Mouse (Mus musculus) limb, embryonic 11.5 days (tissue): ENCODE results near the gene Ifnl2. TPM values are rescaled to one million over a fixed set of nuclear protein-coding genes. Genes with fewer than 3 reads are reported as not detected.
"Not testable (repeated sequence)": the region's sequence is repeated elsewhere in the genome, so short reads cannot be mapped to it uniquely, and the experiment has no call there.

Source experiments
- ATAC-seq: fragments of 200-750 bp; cut with Nextera tagmentation; 2 replicates; pipeline ENCODE4 v1.8.0; 2017; ENCODE audit warnings: low read depth; ENCODE audit not compliant: insufficient number of reproducible peaks, low FRiP score, low TSS enrichment
- DNase-seq: peaks from one replicate; pipeline ENCODE4 v3.0.0-alpha.2; 2015; ENCODE audit warnings: low spot score
- H3K27ac ChIP-seq: fragments of 300-500 bp; sonication (generic); replicated peaks from 2 replicates; pipeline ENCODE4 v1.5.1; 2014; ENCODE audit warnings: low read depth, mild to moderate bottlenecking, low read length
- H3K27me3 ChIP-seq: fragments of 300-500 bp; sonication (generic); 2 replicates; pipeline ENCODE4 v1.6.1; 2014; ENCODE audit warnings: mild to moderate bottlenecking, low read length, mixed read lengths; ENCODE audit not compliant: control insufficient read depth, insufficient read depth
- H3K36me3 ChIP-seq: fragments of 300-500 bp; sonication (generic); 2 replicates; pipeline ENCODE4 v1.6.1; 2014; ENCODE audit warnings: mild to moderate bottlenecking, low read length, moderate library complexity, mixed read lengths; ENCODE audit not compliant: control insufficient read depth, insufficient read depth
- H3K4me1 ChIP-seq: fragments of 300-500 bp; sonication (generic); 2 replicates; pipeline ENCODE4 v1.6.1; 2014; ENCODE audit warnings: low read length, mixed read lengths; ENCODE audit not compliant: control insufficient read depth, insufficient read depth
- H3K4me2 ChIP-seq: fragments of 300-500 bp; sonication (generic); 2 replicates; pipeline ENCODE4 v1.6.1; 2014; ENCODE audit warnings: low read depth, mild to moderate bottlenecking, moderate library complexity; ENCODE audit not compliant: severe bottlenecking
- H3K4me3 ChIP-seq: fragments of 300-500 bp; sonication (generic); 2 replicates; pipeline ENCODE4 v1.5.1; 2014; ENCODE audit warnings: low read depth, low read length
- H3K9ac ChIP-seq: fragments of 300-500 bp; sonication (generic); 2 replicates; pipeline ENCODE4 v1.6.1; 2014; ENCODE audit warnings: mild to moderate bottlenecking, low read length
- H3K9me3 ChIP-seq: fragments of 300-500 bp; sonication (generic); 2 replicates; pipeline ENCODE4 v1.6.1; 2016; ENCODE audit warnings: low read length; ENCODE audit not compliant: control insufficient read depth
- WGBS: fragments of 180-500 bp; shearing (Covaris S2); extraction: QIAGEN DNeasy Blood & Tissue Kit; methylation state at CpG from one replicate; pipeline ENCODE4 v1.1.7; 2014; 5-methylcytosine and 5-hydroxymethylcytosine counted together
- polyA plus RNA-seq: library from polyadenylated mRNA; unstranded; fragments of >200 nt; fragmentation: Nextera tagmentation; extraction: Ambion mirVana; gene quantifications from 2 replicates; pipeline ENCODE4 v1.2.1, GENCODE M21; 2014

Gene Ifnl2
- polyA plus RNA-seq, 1 experiment from 2014 or later, result not detected

- H3K9ac ChIP-seq, H3K4me3 ChIP-seq, H3K9me3 ChIP-seq, DNase-seq, H3K4me1 ChIP-seq, H3K4me2 ChIP-seq, H3K27me3 ChIP-seq, H3K27ac ChIP-seq, H3K36me3 ChIP-seq, ATAC-seq: not testable (repeated sequence)
- WGBS, result 64% methylated on average over 5 of the region's 6 CpGs
These were observed 12.3 kb upstream of the Ifnl2 start, which contains the start of gene Ifnl3 for GRCm38 (mm10) chr7:28522536-28522935. Ifnl3 (plus strand) TSS chr7:28522836.

GRCm38 (mm10) chr7:28511441-28511840 is 1.2 kb upstream of the Ifnl2 start:
- Histone ChIP-seq H3K27me3 (no peaks in the 10 kb centered on the region), H3K4me2 (no peak overlapping the region), H3K4me1 (no peaks in the 10 kb centered on the region), H3K27ac (no peak overlapping the region), H3K36me3 (no peaks in the 10 kb centered on the region), H3K4me3 (no peak overlapping the region), H3K9me3 (no peaks in the 10 kb centered on the region), H3K9ac (no peak overlapping the region)
- ATAC-seq (no peak), DNase-seq (no peak)
- WGBS, result 78% methylated on average over 8 of the region's 8 CpGs

GRCm38 (mm10) chr7:28509121-28509520 is 1.1 kb downstream of the Ifnl2 start:
- 73% methylated on average over 2 of the region's 2 CpGs for WGBS

GRCm38 (mm10) chr7:28505585-28505984 is 4.7 kb downstream of the Ifnl2 start:
- ATAC-seq, result no peak
- H3K27ac ChIP-seq, result no peak overlapping the region
- no peaks in the 10 kb centered on the region for H3K4me1 ChIP-seq
- H3K4me3 ChIP-seq, result no peak overlapping the region
- peak; percentile 73 for DNase-seq
- H3K4me2 ChIP-seq, result no peak overlapping the region
- no peaks in the 10 kb centered on the region for H3K27me3 ChIP-seq
- WGBS, result 9% methylated on average over 5 of the region's 5 CpGs
- H3K9me3 ChIP-seq, result no peaks in the 10 kb centered on the region
- no peaks in the 10 kb centered on the region for H3K36me3 ChIP-seq
- H3K9ac ChIP-seq, result no peak overlapping the region

More at GRCm38 (mm10) chr7:28509121-28509520, 1.1 kb downstream of the Ifnl2 start:
- H3K27ac ChIP-seq, H3K9ac ChIP-seq, H3K4me1 ChIP-seq, H3K4me2 ChIP-seq, H3K9me3 ChIP-seq, ATAC-seq, DNase-seq, H3K4me3 ChIP-seq, H3K27me3 ChIP-seq, H3K36me3 ChIP-seq: not testable (repeated sequence)

GRCm38 (mm10) chr7:28495426-28495825 is 14.8 kb downstream of the Ifnl2 start:
- no peak for DNase-seq
- H3K36me3 ChIP-seq, result no peaks in the 10 kb centered on the region
- 76% methylated on average over 11 of the region's 11 CpGs for WGBS

GRCm38 (mm10) chr7:28492310-28492709 is 17.9 kb downstream of the Ifnl2 start:
- Histone ChIP-seq H3K27me3 (no peaks in the 10 kb centered on the region), H3K4me3 (no peak overlapping the region), H3K27ac (no peak overlapping the region), H3K9me3 (no peaks in the 10 kb centered on the region), H3K36me3 (no peaks in the 10 kb centered on the region), H3K4me1 (0 out of 2 replicates have a peak, but pooled peaks cover 5% of the 10 kb centered on the region), H3K9ac (no peak overlapping the region), H3K4me2 (no peak overlapping the region)
- no peak for ATAC-seq
- 86% methylated on average over 8 of the region's 8 CpGs for WGBS
- DNase-seq, result no peak

More at GRCm38 (mm10) chr7:28495426-28495825, 14.8 kb downstream of the Ifnl2 start:
- H3K27ac ChIP-seq, result no peak overlapping the region
- ATAC-seq, result no peak
- no peak overlapping the region for H3K4me2 ChIP-seq
- no peak overlapping the region for H3K4me3 ChIP-seq
- H3K4me1 ChIP-seq, result no peaks in the 10 kb centered on the region
- no peaks in the 10 kb centered on the region for H3K27me3 ChIP-seq
- H3K9me3 ChIP-seq, result no peaks in the 10 kb centered on the region
- no peak overlapping the region for H3K9ac ChIP-seq

- no peak for DNase-seq
- no peaks in the 10 kb centered on the region for H3K27me3 ChIP-seq
- 0 out of 2 replicates have a peak, but pooled peaks cover 5% of the 10 kb centered on the region for H3K4me1 ChIP-seq
- WGBS, result 29% methylated on average over 14 of the region's 14 CpGs
- ATAC-seq, result no peak
- no peak overlapping the region for H3K4me3 ChIP-seq
- no peak overlapping the region for H3K4me2 ChIP-seq
- H3K9me3 ChIP-seq, result no peaks in the 10 kb centered on the region
- no peak overlapping the region for H3K27ac ChIP-seq
- H3K9ac ChIP-seq, result no peak overlapping the region
- no peaks in the 10 kb centered on the region for H3K36me3 ChIP-seq
These were observed 19.4 kb downstream of the Ifnl2 start for GRCm38 (mm10) chr7:28490903-28491302.

GRCm38 (mm10) chr7:28490410-28490809 is 19.8 kb downstream of the Ifnl2 start:
- peak; percentile 68 for DNase-seq
- Histone ChIP-seq H3K36me3 (no peaks in the 10 kb centered on the region), H3K4me3 (no peak overlapping the region), H3K9ac (no peak overlapping the region), H3K4me2 (no peak overlapping the region), H3K9me3 (no peaks in the 10 kb centered on the region), H3K27ac (no peak overlapping the region), H3K27me3 (no peaks in the 10 kb centered on the region), H3K4me1 (0 out of 2 replicates have a peak, but pooled peaks cover 5% of the 10 kb centered on the region)
- ATAC-seq, result no peak
- 4% methylated on average over 10 of the region's 10 CpGs for WGBS

GRCm38 (mm10) chr7:28488030-28488491 is 22.2 kb downstream of the Ifnl2 start:
- DNase-seq, result peak; percentile 43
- peak overlapping the region; percentile 35 for H3K4me2 ChIP-seq
- no peak for ATAC-seq
- 0 out of 2 replicates have a peak, but pooled peaks cover 5% of the 10 kb centered on the region for H3K4me1 ChIP-seq
- H3K27ac ChIP-seq, result no peak overlapping the region
- no peaks in the 10 kb centered on the region for H3K36me3 ChIP-seq
- H3K27me3 ChIP-seq, result no peaks in the 10 kb centered on the region
- 7% methylated on average over 16 of the region's 16 CpGs for WGBS
- no peaks in the 10 kb centered on the region for H3K9me3 ChIP-seq
- H3K9ac ChIP-seq, result no peak overlapping the region
- H3K4me3 ChIP-seq, result no peak overlapping the region
